Mouse (Mus musculus) ES-E14 (cell line): ENCODE results near the gene Ccdc172. TPM values are rescaled to one million over a fixed set of nuclear protein-coding genes. Genes with fewer than 3 reads are reported as not detected.

Experiments used
- DNase-seq: peaks from one replicate; pipeline ENCODE4 v3.0.0-alpha.2; 2013; ENCODE audit warnings: low read depth, low spot score
- H3K27ac ChIP-seq: 2 replicates; pipeline ENCODE4 v1.5.1; 2012; ENCODE audit warnings: low read depth, mild to moderate bottlenecking, low read length, moderate library complexity, mixed read lengths; ENCODE audit not compliant: poor library complexity, insufficient read depth, severe bottlenecking
- H3K36me3 ChIP-seq: 2 replicates; pipeline ENCODE4 v1.6.1; 2012; ENCODE audit warnings: mild to moderate bottlenecking, low read length, moderate library complexity, mixed read lengths; ENCODE audit not compliant: control insufficient read depth, poor library complexity, insufficient read depth, severe bottlenecking
- H3K4me1 ChIP-seq, 2 experiments: fragments of 150-350 bp in 1 of 2; sonication (generic) in 1 of 2; 2 replicates each; pipeline ENCODE4 v1.6.1; 2012; ENCODE audit warnings: low read length in 2 of 2, mild to moderate bottlenecking in 1 of 2, mixed read lengths in 1 of 2; ENCODE audit not compliant: control insufficient read depth in 2 of 2, insufficient read depth in 2 of 2, poor library complexity in 1 of 2
- H3K4me3 ChIP-seq, 2 experiments: fragments of 150-350 bp in 1 of 2; sonication (generic) in 1 of 2; 2 replicates each; pipeline ENCODE4 v1.5.1; 2012; ENCODE audit warnings: low read length in 2 of 2, low read depth in 1 of 2, mild to moderate bottlenecking in 1 of 2, mixed read lengths in 1 of 2; ENCODE audit not compliant: insufficient read depth in 1 of 2, poor library complexity in 1 of 2, severe bottlenecking in 1 of 2
- H3K9ac ChIP-seq: 2 replicates; pipeline ENCODE4 v1.6.1; 2012; ENCODE audit warnings: low read depth, mild to moderate bottlenecking, low read length, mixed read lengths; ENCODE audit not compliant: poor library complexity, insufficient read depth, severe bottlenecking
- H3K9me3 ChIP-seq: fragments of 150-350 bp; sonication (generic); 2 replicates; pipeline ENCODE4 v1.6.1; 2012; ENCODE audit warnings: low read depth, mild to moderate bottlenecking, low read length; ENCODE audit not compliant: control insufficient read depth, insufficient read depth
- CHD2 ChIP-seq: IDR thresholded peaks from 2 replicates; pipeline ENCODE4 v1.6.1; 2014; ENCODE audit warnings: mild to moderate bottlenecking, low read depth, low read length, inconsistent platforms
- HCFC1 ChIP-seq: IDR thresholded peaks from 2 replicates; pipeline ENCODE4 v1.6.1; 2012; ENCODE audit warnings: low read length, inconsistent platforms, borderline replicate concordance; ENCODE audit not compliant: insufficient read depth
- MAFK ChIP-seq: IDR thresholded peaks from 2 replicates; pipeline ENCODE4 v1.6.1; 2014; ENCODE audit warnings: mild to moderate bottlenecking, low read depth, low read length, inconsistent platforms; ENCODE audit not compliant: insufficient read depth
- ZC3H11A ChIP-seq: IDR thresholded peaks from 2 replicates; pipeline ENCODE4 v1.6.1; 2012; ENCODE audit warnings: low read depth, mild to moderate bottlenecking, inconsistent platforms, low read length, borderline replicate concordance
- ZNF384 ChIP-seq: IDR thresholded peaks from 2 replicates; pipeline ENCODE4 v1.6.1; 2012; ENCODE audit warnings: low read depth, low read length, inconsistent platforms
- in situ Hi-C, 2 experiments: fragments of 600-800 bp; cut with MboI; formaldehyde crosslinking; loops; one replicate each; pipeline ENCODE4 v1.15.1; 2025; ENCODE audit warnings: low sequenced_read_pairs in 2 of 2, inconsistent platforms in 1 of 2; ENCODE audit not compliant: unreplicated experiment in 2 of 2
- total RNA-seq: library from RNA; depleted of rRNA; stranded (reverse); fragments of 300-350 nt; gene quantifications from 2 replicates; pipeline ENCODE4 v1.2.3, GENCODE M21; 2012

The Ccdc172 gene
- total RNA-seq, 1 experiment = 3.5 TPM

DNA sequence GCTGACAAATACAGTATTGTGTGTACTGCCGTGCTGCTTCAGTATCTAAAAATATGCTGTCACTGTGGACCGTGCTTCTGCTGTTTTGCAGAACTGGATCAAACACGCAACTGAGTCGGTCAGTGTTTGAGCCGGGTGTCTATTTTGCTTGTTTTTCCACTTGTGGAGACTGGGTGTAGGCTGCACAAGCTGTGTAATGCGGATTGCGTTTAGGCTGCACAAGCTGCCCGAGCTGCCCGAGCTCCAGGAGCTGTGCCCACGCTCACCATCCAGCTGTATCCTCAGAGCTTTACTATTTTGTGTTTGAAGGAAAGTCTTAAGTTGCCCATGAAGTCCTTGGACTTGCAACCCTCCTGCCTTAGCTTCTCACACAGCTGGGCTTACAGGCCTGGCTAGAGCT, 24.9 kb downstream of the Ccdc172 start:
- in situ Hi-C loops = no loop called here
- no peak for DNase-seq
- Histone ChIP-seq H3K27ac (no peak overlapping the region), H3K9ac (no peak overlapping the region), H3K36me3 (no peaks in the 10 kb centered on the region), H3K4me1 (no peaks in the 10 kb centered on the region), H3K9me3 (no peaks in the 10 kb centered on the region), H3K4me3 (no peak overlapping the region)
- no peak for TF ChIP-seq MAFK
- no peak for TF ChIP-seq HCFC1
- no peak for TF ChIP-seq ZC3H11A
- no peak for TF ChIP-seq CHD2
- no peak for TF ChIP-seq ZNF384

DNA sequence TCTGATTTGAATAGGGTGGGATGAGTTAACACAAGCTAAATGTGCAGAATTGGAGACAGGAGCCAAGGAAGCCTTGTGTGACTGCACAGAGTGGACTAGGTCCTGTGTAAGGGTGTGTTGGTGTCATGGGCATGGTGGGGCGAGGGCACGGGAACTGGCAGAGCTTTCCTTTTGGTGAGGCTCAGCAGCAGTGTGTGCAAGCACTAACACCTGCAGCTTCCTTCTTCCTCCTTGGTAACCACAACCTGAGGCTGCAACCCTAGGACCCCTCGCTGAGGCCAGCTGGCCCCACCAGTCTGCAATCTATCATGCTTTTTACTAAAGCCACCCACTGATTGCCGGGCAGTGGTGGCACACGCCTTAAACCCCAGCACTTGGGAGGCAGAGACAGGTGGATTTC, 28.6 kb downstream of the Ccdc172 start:
- Histone ChIP-seq H3K27ac (no peak overlapping the region), H3K9me3 (no peaks in the 10 kb centered on the region), H3K9ac (no peak overlapping the region), H3K36me3 (no peaks in the 10 kb centered on the region), H3K4me1 (no peaks in the 10 kb centered on the region), H3K4me3 (no peak overlapping the region)
- in situ Hi-C loops = no loop called here
- TF ChIP-seq CHD2 (no peak), ZC3H11A (no peak), HCFC1 (no peak), ZNF384 (no peak), MAFK (no peak)
- no peak for DNase-seq

DNA sequence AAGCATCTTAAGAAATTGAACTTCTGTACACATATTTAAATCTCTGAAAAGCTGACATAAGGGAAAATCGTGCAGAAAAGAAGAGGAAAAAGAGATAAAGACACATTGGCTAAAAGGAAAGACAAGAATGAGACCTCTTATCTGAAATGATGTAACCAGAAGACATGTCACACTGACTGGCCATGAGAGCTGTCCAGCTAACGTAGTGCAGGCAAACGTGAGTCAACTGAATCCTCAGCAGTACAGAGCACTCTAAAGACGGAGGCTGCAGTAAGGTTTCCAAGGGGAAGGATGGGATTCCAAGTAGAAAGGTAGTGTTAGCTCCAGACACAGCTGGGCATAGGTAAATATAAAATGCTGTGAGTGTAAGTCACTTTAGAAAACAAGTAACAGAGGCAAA, 36.6 kb downstream of the Ccdc172 start:
- TF ChIP-seq HCFC1 (no peak), CHD2 (no peak), ZC3H11A (no peak), ZNF384 (no peak), MAFK (no peak)
- H3K9me3 ChIP-seq = no peaks in the 10 kb centered on the region
- no peak overlapping the region for H3K4me3 ChIP-seq
- H3K36me3 ChIP-seq = no peaks in the 10 kb centered on the region
- peaks cover 0 to 2% of the 10 kb centered on the region in 2 experiments; a peak in 1 of 4 replicates for H3K4me1 ChIP-seq
- H3K9ac ChIP-seq = no peak overlapping the region
- no peak overlapping the region for H3K27ac ChIP-seq
- in situ Hi-C loops = no loop called here
- DNase-seq = no peak

DNA sequence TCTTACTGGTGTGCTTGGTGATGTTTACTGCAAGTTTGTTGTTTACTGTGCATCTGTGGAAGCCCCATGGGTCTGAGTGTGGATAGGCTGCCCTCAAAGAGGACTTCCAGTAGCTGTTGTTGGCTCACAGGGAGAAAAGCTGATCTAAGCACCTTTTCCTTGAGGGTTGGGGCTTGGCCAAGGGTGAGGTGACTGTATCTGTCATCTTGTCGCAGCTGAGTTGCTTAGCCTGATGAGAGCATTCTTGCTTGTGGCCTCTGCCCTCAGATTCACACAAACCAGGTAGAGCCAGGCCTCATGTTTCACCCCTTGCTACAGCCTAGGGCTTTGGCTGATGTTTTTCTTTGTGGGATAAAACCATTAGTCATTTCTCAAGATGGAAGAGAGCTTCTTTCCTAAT, 38.7 kb downstream of the Ccdc172 start:
- H3K4me3 ChIP-seq = no peak overlapping the region
- no peaks in the 10 kb centered on the region for H3K9me3 ChIP-seq
- no peak overlapping the region for H3K27ac ChIP-seq
- H3K36me3 ChIP-seq = no peaks in the 10 kb centered on the region
- no peak overlapping the region for H3K9ac ChIP-seq
- in situ Hi-C loops = no loop called here
- TF ChIP-seq CHD2 (no peak), ZNF384 (no peak), MAFK (no peak), HCFC1 (no peak), ZC3H11A (no peak)
- no peak for DNase-seq
- H3K4me1 ChIP-seq = peaks cover 0 to 2% of the 10 kb centered on the region in 2 experiments; a peak in 1 of 4 replicates

DNA sequence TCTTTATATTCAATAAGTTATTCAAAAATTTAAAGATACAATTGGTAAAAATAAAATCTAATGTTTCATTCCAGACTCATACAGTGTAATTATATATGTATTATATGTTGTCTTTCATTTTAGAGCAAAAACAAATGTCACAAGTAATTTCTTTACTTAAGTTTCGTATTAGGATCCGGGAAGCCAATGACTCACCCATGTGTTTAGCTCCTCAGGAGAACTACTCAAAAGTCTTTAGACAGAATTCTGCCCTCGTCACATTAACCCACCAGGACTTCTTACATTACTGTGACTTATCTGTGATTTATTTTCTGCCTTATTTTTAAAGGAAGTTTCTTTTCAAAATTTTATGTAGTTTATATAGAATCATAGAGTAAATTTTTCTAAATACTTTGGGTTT, 39.1 kb downstream of the Ccdc172 start:
- Histone ChIP-seq H3K36me3 (no peaks in the 10 kb centered on the region), H3K4me3 (no peak overlapping the region), H3K9me3 (no peaks in the 10 kb centered on the region), H3K9ac (no peak overlapping the region), H3K4me1 (peaks cover 0 to under 1% of the 10 kb centered on the region in 2 experiments; a peak in 1 of 4 replicates), H3K27ac (no peak overlapping the region)
- no peak for DNase-seq
- TF ChIP-seq HCFC1 (no peak), CHD2 (no peak), ZNF384 (no peak), ZC3H11A (no peak), MAFK (no peak)
- in situ Hi-C loops = no loop called here
